Mouse (Mus musculus) ZHBTc4 (cell line): ENCODE data around the gene Sis.
A peak's percentile ranks its signal among the peaks of the same experiment; 100 is the strongest.

Experiments used
- DNase-seq: peaks from one replicate; pipeline ENCODE4 v3.0.0-alpha.2; 2011; ENCODE audit warnings: low read depth, low spot score

Sis gene

DNA sequence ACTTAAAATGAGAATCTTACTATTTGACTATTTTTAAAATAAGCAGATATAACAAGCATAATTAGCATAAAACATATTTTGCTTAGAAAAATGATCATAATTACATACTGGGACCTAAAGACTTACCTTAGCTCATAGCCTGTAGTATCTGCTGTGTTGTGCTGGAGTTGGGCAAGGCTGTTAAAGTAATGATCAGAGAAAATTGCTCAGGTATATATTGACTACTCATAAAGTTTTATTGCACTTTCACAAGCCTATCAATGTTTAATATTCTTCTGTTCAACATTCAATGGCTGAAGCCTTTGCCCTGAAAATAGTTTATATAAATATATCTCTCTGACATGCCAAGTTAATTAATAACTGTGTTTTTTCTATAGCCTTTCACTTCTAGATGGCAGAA, at the start of gene Sis:
TSS of gene Sis (minus strand) at position 189 of the 400 bp plus-strand sequence.
- DNase-seq: no peak

DNA sequence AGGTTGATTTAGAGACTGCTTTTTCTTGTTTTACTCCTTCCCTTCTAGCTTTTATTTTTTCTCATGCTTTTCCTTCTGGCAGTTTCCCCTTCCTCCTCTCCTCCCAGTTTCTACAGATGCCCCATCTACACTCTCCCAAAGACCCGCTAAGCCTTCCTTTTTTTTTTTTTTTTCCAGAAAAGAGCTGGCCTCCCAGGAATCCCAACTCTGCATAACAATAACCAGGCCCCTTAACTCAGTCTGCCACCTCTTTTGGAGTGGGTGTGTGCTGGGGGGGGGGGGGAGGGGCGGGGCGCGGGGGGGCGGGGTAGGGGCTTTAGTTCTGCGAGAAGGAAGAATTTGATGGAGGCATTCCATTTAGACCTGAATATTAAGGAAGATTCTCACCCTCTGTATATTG, 38.4 kb upstream of the Sis start:
- DNase-seq: peak; percentile 26

DNA sequence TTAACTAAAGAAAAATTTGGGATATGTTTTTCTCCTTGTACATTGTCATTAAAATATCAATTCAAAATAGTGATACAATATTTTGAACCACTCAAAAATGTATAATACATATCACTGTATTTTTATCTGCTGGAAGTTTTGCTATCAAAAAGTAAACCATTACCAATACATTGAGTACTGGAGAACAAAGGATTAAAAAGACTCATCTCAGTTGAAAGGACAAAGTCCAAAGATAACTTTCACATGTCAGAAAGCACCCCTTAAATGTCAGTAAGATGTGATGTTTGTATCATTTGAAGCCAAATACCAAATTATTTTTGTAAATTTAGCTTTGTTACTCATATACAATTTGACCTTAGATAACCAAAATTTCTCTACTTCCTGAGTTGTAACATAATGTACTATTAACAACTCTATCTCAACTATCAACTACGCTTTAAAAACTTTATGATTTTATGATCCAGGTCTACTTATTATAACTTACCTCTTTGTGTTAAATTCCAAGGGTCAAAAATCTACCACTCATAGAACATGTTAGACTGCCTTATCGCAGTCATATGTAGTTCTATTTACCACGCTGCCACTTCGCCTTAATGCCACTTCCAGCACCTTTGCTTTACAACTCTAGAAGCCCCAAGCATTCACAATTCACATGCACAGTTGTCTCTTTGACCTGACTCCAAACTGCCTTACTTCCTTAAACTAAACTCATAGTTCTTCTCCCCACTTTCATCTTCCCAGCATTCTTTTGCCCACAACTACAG, 35.5 kb upstream of the Sis start:
- no peak for DNase-seq

DNA sequence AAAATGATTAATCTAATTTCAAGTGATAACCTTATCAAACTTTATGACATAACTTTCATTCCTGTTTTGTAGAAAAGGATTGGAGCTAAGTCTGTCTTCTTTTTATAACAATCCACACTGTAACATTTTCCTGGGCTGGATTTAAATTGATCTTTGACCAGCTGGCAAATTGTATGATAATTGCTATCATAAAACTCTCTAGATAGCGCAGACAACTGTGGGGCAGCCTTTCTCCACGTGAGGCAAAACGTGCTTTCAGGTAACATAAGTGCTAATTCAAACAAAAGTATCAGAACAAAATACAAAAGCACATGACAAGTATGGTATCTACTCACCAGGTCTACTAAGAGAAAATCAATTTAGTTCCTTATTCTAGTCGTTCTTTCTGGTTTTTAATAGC, 29.9 kb upstream of the Sis start:
- DNase-seq: no peak

DNA sequence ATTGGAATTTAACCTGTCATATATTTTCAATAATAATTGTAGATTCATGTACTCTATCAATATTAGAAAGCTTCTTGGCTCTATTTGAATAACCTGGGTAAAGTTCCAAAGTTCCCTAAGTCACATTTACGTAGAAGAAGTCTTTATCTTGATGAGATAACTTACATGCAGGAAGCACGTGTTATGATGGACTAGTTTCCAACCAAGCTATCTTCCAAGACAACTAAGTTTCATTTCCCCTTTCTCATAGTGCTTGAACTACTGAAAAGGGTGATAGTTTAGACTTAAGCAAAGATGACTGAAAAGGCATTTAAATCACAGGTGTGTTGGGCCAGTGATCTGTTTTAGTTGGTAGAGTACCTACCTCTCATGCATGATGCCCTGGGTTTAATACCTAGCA, 23.3 kb upstream of the Sis start:
- no peak for DNase-seq

DNA sequence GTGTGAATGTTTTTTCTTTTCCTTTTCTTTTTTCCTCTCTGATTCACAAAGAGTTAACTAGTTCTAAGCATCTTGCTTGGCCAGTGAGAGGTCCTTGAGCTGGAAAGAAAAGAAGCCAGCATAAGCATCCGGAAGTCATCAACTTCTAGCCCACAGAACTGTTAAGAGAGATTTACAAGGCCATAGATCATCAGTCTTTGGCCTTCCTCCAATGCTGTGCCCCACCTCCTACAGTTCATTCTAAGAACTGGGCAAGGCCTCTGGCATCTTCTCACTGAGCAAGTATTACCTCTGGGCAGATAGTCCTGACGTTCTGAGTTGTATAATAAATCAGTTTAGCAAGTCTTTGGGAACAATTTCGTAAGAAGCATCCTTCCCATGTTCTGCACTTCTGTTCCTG, 8.9 kb upstream of the Sis start:
- DNase-seq: peak; percentile 1

DNA sequence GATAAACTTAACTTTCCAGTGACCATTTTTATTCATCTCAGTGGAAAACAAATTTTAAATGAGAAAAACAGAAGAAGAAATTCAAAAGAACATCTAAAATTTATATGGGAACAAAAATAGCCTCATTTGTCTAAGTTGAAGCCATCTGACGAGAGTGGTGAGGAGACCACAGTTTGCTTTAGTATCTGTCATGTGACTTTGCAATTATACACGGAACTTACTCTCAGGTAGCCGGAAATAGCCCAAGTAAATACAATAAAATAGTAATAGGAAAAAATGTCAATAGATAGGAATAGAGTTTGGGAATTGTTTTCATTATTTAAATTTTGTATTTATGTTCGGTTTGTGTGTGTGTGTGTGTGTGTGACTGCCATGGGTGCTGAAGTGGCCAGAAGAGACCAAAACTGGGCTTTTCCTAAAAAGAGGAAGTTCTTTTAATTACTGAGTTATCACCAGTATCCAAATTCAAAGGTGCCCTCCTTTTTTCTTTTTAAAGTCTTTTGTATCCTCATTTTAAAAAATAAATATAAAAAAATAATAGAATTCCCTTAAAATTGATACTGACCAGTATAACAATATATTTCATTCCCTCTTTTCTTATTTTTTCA, 48.6 kb downstream of the Sis start:
- no peak for DNase-seq

DNA sequence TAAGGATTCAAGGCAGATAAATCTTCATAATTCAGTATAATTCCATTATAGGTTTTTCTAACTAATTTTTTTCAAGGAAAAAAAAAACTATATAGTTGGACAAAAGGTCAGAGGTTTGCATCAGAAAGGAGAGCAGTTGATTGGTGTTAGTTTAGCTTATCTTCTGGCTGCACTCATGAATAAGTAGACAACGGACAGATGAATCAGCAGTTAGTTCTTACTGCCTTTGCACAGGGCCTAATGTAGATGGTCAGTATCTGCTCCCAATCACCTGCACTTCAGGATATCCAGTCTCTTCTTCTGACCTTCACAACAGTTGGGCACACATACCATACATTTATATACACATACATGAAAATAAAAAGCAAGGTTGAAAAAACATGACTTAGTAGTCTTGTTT, 85.2 kb downstream of the Sis start:
- no peak for DNase-seq

DNA sequence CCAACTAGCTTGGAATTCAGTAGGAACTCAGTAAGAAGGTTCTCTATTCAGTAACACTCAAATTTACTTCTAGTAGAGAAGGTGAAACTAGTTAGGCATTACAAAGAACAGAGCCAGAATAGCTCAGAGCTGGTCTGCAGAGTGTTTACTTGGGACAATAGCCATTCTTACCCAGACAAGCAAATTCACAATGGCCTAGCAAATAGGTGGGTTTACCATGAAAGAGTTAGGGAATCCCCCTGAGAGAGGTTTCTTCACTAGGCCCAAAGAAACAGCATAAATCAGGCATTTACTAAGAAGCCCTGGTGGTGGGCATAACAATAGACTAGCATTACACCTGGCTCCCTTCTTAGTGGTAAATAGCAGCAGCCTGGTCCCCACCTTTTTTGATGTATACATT, 99.5 kb downstream of the Sis start:
- peak; percentile 67 for DNase-seq

DNA sequence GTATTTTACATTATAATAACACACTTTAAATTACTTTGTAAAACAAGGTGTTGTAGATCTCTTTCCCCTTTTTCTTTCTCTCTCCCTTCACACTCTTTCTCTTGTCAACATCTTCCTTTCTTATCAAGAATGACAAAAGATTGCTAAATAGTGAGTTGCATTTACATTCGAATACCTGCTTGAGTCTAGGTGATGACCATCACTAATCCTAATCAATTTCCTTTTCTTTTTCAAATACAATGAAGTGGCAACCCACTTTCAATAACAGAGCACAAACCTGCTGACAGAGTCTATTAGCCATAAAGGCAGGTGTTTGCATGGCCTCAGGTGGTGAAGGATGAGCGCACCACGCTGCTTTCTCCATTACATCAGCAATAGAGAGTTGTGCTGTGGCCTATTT, 108.9 kb downstream of the Sis start:
- peak; percentile 61 for DNase-seq

DNA sequence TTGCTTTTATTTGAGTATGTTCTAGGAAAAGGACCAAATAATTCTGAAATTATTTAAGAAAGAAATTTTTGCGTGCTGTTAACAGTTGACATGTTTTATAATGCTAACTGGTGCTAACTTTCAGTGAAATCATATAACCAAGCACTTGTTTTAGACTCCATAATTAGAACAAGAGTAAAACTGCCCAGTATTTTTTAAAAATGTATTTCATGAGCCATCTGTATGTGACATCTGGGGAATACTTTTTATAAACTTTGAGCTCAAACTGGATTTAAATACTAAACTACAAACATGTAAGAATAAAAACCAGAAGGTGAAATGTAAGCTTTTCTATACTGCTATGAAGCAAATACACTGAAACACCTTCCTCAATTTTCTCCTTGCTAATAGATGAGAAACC, 112.3 kb downstream of the Sis start:
- DNase-seq: no peak

DNA sequence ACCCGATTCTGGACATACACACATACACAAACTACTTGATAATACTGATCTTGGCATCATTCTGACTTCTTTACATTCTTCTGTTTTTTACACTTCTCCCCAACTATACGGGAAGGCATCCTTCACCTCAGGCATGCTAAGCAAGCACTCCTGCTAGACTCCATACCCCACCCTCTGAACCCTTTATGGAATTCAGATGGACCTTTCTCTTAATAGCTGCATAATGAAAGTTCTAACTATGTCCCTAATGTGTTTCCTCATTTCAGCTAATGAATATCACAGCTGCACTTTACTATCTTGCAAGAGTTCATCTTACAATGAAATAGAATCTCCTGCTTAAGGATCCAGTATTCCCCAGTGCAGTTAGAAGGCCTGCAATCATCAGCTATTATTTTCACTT, 127.0 kb downstream of the Sis start:
- DNase-seq: no peak
